Mouse (Mus musculus): ENCODE measurements around the gene Tmem268. TPM values are rescaled to one million over a fixed set of nuclear protein-coding genes. Genes with fewer than 3 reads are reported as not detected.

The Tmem268 gene
- polyA plus RNA-seq, 1 experiment from 2014 or later = 7.5 TPM

DNA sequence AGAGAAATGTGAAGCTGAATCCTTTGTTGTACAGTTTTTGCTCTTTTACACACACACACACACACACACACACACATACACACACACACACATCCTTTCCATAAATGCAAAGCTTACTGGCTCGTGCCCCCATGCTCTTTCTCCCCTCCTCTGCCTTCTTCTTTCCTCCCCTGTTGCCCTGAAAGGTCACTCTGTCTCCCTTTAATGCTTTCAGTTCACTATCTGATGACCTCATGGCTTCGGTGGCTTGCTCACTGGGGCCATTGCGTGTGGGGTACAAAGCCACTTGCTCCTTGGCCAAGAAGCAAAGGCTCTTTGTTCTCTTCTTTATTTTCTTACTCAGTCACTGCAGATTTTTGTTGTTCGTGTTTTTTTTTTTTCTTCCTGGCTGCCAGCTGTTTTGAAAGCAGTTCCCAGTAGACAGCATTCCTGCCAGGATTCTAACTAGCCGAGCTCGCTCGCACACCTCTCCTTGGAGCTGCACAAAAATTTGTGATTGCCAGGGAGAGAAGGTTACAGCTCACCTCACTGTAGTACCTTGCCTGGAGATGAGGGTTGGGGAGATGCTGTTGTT, 11.7 kb downstream of the Tmem268 start:
- WGBS = 22% methylated on average over 7 of the region's 7 CpGs
- peaks cover 4% of the 10 kb centered on the region for H3K4me1 ChIP-seq (ENCODE audit: control insufficient read depth, insufficient read depth, low read length)
- H3K36me3 ChIP-seq (replicated peaks; ENCODE audit: control insufficient read depth, insufficient read depth, low read depth, low read length) = no peaks in the 10 kb centered on the region
- H3K9ac ChIP-seq (replicated peaks; ENCODE audit: low read length) = no peak overlapping the region
- no peak overlapping the region for H3K4me2 ChIP-seq (ENCODE audit: low read depth, low read length)
- ATAC-seq (replicated peaks; ENCODE audit: insufficient number of reproducible peaks, low FRiP score, low TSS enrichment, low read depth) = no peak
- H3K27me3 ChIP-seq (ENCODE audit: control insufficient read depth, insufficient read depth, low read length) = no peaks in the 10 kb centered on the region
- DNase-seq (ENCODE audit: low spot score) = peak; percentile 30
- no peaks in the 10 kb centered on the region for H3K9me3 ChIP-seq (replicated peaks; ENCODE audit: control insufficient read depth, low read length)
- H3K27ac ChIP-seq (replicated peaks; ENCODE audit: low read depth, low read length) = peak overlapping the region; percentile 35; the same call in 1 of the 2 replicates
- no peak overlapping the region for H3K4me3 ChIP-seq (ENCODE audit: low read depth, low read length)

DNA sequence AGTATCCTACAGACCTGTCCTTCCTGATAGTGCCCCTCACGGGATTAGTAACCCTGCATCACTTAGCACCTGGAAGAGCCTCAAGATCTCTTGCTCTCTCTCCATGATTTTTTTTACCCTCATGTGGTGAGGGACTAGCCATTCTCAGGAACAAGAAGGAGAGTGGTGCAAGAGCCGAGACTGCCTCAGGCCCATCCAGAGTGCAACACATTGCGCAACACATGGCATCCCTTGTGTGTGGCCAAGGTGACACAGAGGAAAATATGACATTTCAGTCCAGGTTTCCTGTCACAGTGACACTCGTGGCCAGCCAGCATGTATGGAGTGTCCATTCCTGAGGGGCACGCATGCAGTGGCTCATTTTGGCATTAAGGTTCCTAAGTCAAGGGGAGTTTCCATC, 14.0 kb downstream of the Tmem268 start:
- Histone ChIP-seq H3K27ac (replicated peaks; ENCODE audit: low read depth, low read length) (no peak overlapping the region), H3K4me1 (ENCODE audit: control insufficient read depth, insufficient read depth, low read length) (peaks cover 4% of the 10 kb centered on the region), H3K4me3 (ENCODE audit: low read depth, low read length) (no peak overlapping the region), H3K9me3 (replicated peaks; ENCODE audit: control insufficient read depth, low read length) (no peaks in the 10 kb centered on the region; the same call in 1 of the 2 replicates), H3K4me2 (ENCODE audit: low read depth, low read length) (no peak overlapping the region), H3K36me3 (replicated peaks; ENCODE audit: control insufficient read depth, insufficient read depth, low read depth, low read length) (no peaks in the 10 kb centered on the region), H3K9ac (replicated peaks; ENCODE audit: low read length) (no peak overlapping the region), H3K27me3 (ENCODE audit: control insufficient read depth, insufficient read depth, low read length) (no peaks in the 10 kb centered on the region)
- ATAC-seq (replicated peaks; ENCODE audit: insufficient number of reproducible peaks, low FRiP score, low TSS enrichment, low read depth) (no peak), DNase-seq (ENCODE audit: low spot score) (no peak)
- WGBS = 92% methylated on average over 5 of the region's 5 CpGs

DNA sequence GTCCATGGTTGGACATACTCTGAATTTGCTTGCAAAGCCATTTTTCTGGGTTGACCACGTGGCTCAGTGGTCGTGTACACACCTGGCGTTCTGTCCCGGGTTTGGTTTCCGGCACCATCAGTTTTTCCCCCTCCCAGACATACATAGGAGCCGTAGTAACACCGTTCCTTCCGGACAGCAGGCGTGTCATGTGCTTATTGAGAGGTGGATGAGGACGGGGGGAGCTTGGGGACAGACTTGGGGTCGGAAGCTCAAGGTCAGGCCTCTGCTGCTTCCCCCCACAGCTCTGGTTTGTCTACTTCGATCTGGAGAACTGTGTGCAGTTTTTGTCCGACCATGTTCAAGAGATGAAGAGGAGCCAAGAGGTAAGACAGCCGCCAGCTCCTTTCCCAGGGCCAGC, 21.1 kb downstream of the Tmem268 start:
- Histone ChIP-seq H3K9me3 (replicated peaks; ENCODE audit: control insufficient read depth, low read length) (no peaks in the 10 kb centered on the region; the same call in 1 of the 2 replicates), H3K4me1 (ENCODE audit: control insufficient read depth, insufficient read depth, low read length) (no peaks in the 10 kb centered on the region; the same call in 1 of the 2 replicates), H3K4me3 (ENCODE audit: low read depth, low read length) (no peak overlapping the region), H3K9ac (replicated peaks; ENCODE audit: low read length) (no peak overlapping the region), H3K36me3 (replicated peaks; ENCODE audit: control insufficient read depth, insufficient read depth, low read depth, low read length) (no peaks in the 10 kb centered on the region; the same call in 1 of the 2 replicates), H3K4me2 (ENCODE audit: low read depth, low read length) (no peak overlapping the region), H3K27me3 (ENCODE audit: control insufficient read depth, insufficient read depth, low read length) (no peaks in the 10 kb centered on the region), H3K27ac (replicated peaks; ENCODE audit: low read depth, low read length) (no peak overlapping the region)
- 79% methylated on average over 14 of the region's 14 CpGs for WGBS
- DNase-seq (ENCODE audit: low spot score) = no peak
- no peak for ATAC-seq (replicated peaks; ENCODE audit: insufficient number of reproducible peaks, low FRiP score, low TSS enrichment, low read depth)

DNA sequence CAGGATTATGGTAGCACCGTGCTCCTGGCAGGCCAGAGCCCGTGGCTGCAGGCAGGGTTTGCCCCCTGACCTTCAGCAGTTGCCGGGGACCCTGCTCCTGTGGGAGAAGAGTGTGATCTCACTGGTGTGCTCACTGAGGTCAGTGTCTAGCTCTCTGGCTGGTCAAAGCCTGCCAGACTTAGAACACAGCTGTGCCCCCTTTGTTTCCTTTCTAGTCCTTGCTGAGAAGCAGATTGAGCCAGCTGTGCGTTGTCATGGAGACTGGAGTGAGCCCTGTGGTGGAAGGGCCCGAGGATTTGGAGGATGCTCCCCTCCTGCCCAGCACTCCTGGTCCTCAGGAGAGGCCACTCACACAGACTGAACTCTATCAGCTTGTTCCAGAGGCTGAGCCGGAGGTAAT, 21.5 kb downstream of the Tmem268 start:
- Histone ChIP-seq H3K4me3 (ENCODE audit: low read depth, low read length) (no peak overlapping the region), H3K27ac (replicated peaks; ENCODE audit: low read depth, low read length) (no peak overlapping the region), H3K4me2 (ENCODE audit: low read depth, low read length) (no peak overlapping the region), H3K9me3 (replicated peaks; ENCODE audit: control insufficient read depth, low read length) (no peaks in the 10 kb centered on the region; the same call in 1 of the 2 replicates), H3K4me1 (ENCODE audit: control insufficient read depth, insufficient read depth, low read length) (no peaks in the 10 kb centered on the region; the same call in 1 of the 2 replicates), H3K36me3 (replicated peaks; ENCODE audit: control insufficient read depth, insufficient read depth, low read depth, low read length) (no peaks in the 10 kb centered on the region; the same call in 1 of the 2 replicates), H3K9ac (replicated peaks; ENCODE audit: low read length) (no peak overlapping the region), H3K27me3 (ENCODE audit: control insufficient read depth, insufficient read depth, low read length) (no peaks in the 10 kb centered on the region)
- ATAC-seq (replicated peaks; ENCODE audit: insufficient number of reproducible peaks, low FRiP score, low TSS enrichment, low read depth) (peak; percentile 41; the same call in 1 of the 2 replicates), DNase-seq (ENCODE audit: low spot score) (peak; percentile 50)
- WGBS = 27% methylated on average over 6 of the region's 6 CpGs

DNA sequence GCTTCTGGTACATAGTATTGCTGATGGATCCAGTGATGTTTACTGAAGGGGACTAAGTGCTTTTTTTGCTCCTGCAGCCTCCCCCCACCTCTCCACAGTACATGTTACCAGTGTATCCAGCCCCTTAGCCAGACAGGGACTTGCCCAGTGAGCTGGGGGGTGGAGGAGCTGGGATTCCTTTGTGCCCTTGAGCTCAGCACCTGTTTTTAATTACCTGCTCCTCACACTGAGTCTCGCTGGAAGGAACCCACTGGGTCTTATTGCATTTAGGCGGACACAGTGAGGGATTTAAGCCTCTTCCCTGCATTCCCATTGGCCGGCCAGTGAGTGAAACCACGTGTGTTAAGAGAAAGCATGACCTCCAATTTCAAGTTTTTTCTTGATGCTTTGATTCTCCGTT, 24.0 kb downstream of the Tmem268 start:
- peak; percentile 88 for ATAC-seq (replicated peaks; ENCODE audit: insufficient number of reproducible peaks, low FRiP score, low TSS enrichment, low read depth)

DNA sequence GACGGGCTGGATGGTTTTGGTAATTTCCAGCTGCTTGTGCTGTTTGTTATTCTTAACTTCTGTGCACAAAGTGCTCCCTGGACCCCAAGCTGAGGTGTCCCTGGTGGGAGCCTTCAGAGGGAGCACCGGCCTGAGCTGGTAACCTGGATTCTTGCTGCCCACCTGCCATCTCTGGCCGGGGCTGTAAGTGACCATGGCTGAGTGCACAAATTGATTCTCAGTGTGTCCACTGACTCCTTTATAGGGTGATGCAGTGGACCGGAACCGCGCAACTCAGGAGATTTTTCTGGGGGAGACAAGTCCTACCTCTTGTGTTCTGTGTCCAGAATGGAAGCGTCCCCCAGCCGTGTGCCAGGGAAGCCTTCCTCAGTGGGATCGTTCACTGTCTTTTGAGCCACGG, 26.6 kb downstream of the Tmem268 start:
- Histone ChIP-seq H3K4me2 (ENCODE audit: low read depth, low read length) (no peak overlapping the region), H3K9me3 (replicated peaks; ENCODE audit: control insufficient read depth, low read length) (no peaks in the 10 kb centered on the region), H3K36me3 (replicated peaks; ENCODE audit: control insufficient read depth, insufficient read depth, low read depth, low read length) (no peaks in the 10 kb centered on the region), H3K27ac (replicated peaks; ENCODE audit: low read depth, low read length) (no peak overlapping the region), H3K27me3 (ENCODE audit: control insufficient read depth, insufficient read depth, low read length) (no peaks in the 10 kb centered on the region), H3K4me3 (ENCODE audit: low read depth, low read length) (no peak overlapping the region), H3K4me1 (ENCODE audit: control insufficient read depth, insufficient read depth, low read length) (no peaks in the 10 kb centered on the region; the same call in 1 of the 2 replicates), H3K9ac (replicated peaks; ENCODE audit: low read length) (no peak overlapping the region)
- 84% methylated on average over 10 of the region's 10 CpGs for WGBS
- DNase-seq (ENCODE audit: low spot score) (no peak), ATAC-seq (replicated peaks; ENCODE audit: insufficient number of reproducible peaks, low FRiP score, low TSS enrichment, low read depth) (no peak)

More for the DNA sequence above, 24.0 kb downstream of the Tmem268 start:
- WGBS = 25% methylated on average over 5 of the region's 5 CpGs
- DNase-seq (ENCODE audit: low spot score) = peak; percentile 94
- H3K4me3 ChIP-seq (ENCODE audit: low read depth, low read length) = no peak overlapping the region
- no peak overlapping the region for H3K9ac ChIP-seq (replicated peaks; ENCODE audit: low read length)
- H3K27ac ChIP-seq (replicated peaks; ENCODE audit: low read depth, low read length) = peak overlapping the region; percentile 77; the same call in 1 of the 2 replicates
- H3K4me1 ChIP-seq (ENCODE audit: control insufficient read depth, insufficient read depth, low read length) = no peaks in the 10 kb centered on the region; the same call in 1 of the 2 replicates
- H3K27me3 ChIP-seq (ENCODE audit: control insufficient read depth, insufficient read depth, low read length) = no peaks in the 10 kb centered on the region
- no peaks in the 10 kb centered on the region; the same call in 1 of the 2 replicates for H3K9me3 ChIP-seq (replicated peaks; ENCODE audit: control insufficient read depth, low read length)
- no peak overlapping the region for H3K4me2 ChIP-seq (ENCODE audit: low read depth, low read length)
- H3K36me3 ChIP-seq (replicated peaks; ENCODE audit: control insufficient read depth, insufficient read depth, low read depth, low read length) = no peaks in the 10 kb centered on the region; the same call in 1 of the 2 replicates

DNA sequence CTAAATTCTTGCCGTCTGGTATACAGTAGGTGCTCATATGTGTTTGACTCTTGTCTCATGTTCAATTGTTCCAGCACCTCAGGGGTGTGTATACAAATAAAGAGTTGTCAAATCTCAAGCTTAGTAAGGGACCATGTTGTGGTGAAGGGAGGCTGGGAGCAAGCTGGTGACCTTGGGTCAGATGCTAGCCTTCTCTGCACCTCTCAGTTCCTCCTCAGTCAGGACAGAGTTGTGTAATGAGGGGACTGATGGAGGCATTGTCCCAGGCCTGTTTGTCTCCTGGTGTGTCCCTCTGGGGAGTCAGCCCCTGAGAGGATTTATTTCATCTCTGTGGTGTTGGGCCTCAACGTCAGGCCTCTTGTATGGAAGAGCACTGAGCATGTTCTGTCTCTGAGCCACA, 27.7 kb downstream of the Tmem268 start:
- H3K4me2 ChIP-seq (ENCODE audit: low read depth, low read length) = no peak overlapping the region
- no peaks in the 10 kb centered on the region for H3K36me3 ChIP-seq (replicated peaks; ENCODE audit: control insufficient read depth, insufficient read depth, low read depth, low read length)
- WGBS = 86% methylated on average over 2 of the region's 2 CpGs
- DNase-seq (ENCODE audit: low spot score) = no peak
- H3K27ac ChIP-seq (replicated peaks; ENCODE audit: low read depth, low read length) = no peak overlapping the region
- no peaks in the 10 kb centered on the region for H3K4me1 ChIP-seq (ENCODE audit: control insufficient read depth, insufficient read depth, low read length)
- no peaks in the 10 kb centered on the region for H3K27me3 ChIP-seq (ENCODE audit: control insufficient read depth, insufficient read depth, low read length)
- H3K9me3 ChIP-seq (replicated peaks; ENCODE audit: control insufficient read depth, low read length) = no peaks in the 10 kb centered on the region
- no peak overlapping the region for H3K9ac ChIP-seq (replicated peaks; ENCODE audit: low read length)
- ATAC-seq (replicated peaks; ENCODE audit: insufficient number of reproducible peaks, low FRiP score, low TSS enrichment, low read depth) = no peak
- H3K4me3 ChIP-seq (ENCODE audit: low read depth, low read length) = no peak overlapping the region

DNA sequence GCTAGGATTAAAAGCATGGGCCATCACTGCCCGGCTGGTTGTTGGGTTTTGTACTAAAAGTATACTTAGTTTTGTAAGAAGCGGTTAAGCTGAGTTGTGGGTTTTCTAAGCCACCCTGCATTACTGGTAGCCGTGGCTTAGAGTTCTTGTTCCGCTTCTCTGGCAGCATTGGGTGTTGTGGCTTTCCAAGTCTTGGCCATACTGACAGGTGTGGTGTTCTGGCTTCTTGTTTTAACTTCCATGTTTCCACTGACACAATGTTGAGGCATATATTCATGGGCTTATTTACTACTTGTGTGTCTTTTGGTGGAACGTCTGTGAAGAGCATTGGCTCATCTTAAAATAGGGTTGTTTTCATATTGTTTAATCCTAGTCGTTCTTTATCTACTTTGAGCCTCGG, 31.4 kb downstream of the Tmem268 start:
- no peaks in the 10 kb centered on the region for H3K9me3 ChIP-seq (replicated peaks; ENCODE audit: control insufficient read depth, low read length)
- H3K27ac ChIP-seq (replicated peaks; ENCODE audit: low read depth, low read length) = no peak overlapping the region
- DNase-seq (ENCODE audit: low spot score) = no peak
- H3K4me3 ChIP-seq (ENCODE audit: low read depth, low read length) = no peak overlapping the region
- 89% methylated on average over 7 of the region's 7 CpGs for WGBS
- H3K27me3 ChIP-seq (ENCODE audit: control insufficient read depth, insufficient read depth, low read length) = no peaks in the 10 kb centered on the region
- no peak overlapping the region for H3K4me2 ChIP-seq (ENCODE audit: low read depth, low read length)
- H3K9ac ChIP-seq (replicated peaks; ENCODE audit: low read length) = no peak overlapping the region
- H3K4me1 ChIP-seq (ENCODE audit: control insufficient read depth, insufficient read depth, low read length) = no peaks in the 10 kb centered on the region
- no peaks in the 10 kb centered on the region for H3K36me3 ChIP-seq (replicated peaks; ENCODE audit: control insufficient read depth, insufficient read depth, low read depth, low read length)
- no peak for ATAC-seq (replicated peaks; ENCODE audit: insufficient number of reproducible peaks, low FRiP score, low TSS enrichment, low read depth)
